Comparison of ENCODE assay signal across 23 mouse cellular contexts in genomic region chr6:124360549-124360948, GRCm38 (mm10). TPM values are rescaled to one million over a fixed set of nuclear protein-coding genes. Genes with fewer than 3 reads are reported as not detected.
DNase-seq lines count a peak whose midpoint lies in the region; ATAC-seq and TF ChIP-seq lines count a peak whose summit lies in the region.
"Had no signal": no experiment of that assay in that cellular context is flagged by ENCODE, and none has a peak within 500 bp of the region (broad histone marks: within the 10 kb centered on the region; RNA-seq: fewer than 3 reads in every experiment).

No protein-coding gene starts in this region.

- peak; percentile 65 for ATAC-seq in common myeloid progenitor, adult 5-6 weeks (replicated peaks; ENCODE audit: low read depth, poor library complexity, severe bottlenecking)
- ATAC-seq in hindbrain, embryonic 14.5 days (ENCODE audit: low FRiP score), result no peak
- no peak for ATAC-seq in intestine, postnatal 0 days
- ATAC-seq: forebrain, embryonic 14.5 days; inflammation-experienced regulatory T-cells, adult 6 months had no signal

- no peak overlapping the region for H3K4me2 ChIP-seq in hindbrain, embryonic 14.5 days (replicated peaks)
- no peak overlapping the region for H3K4me2 ChIP-seq in intestine, postnatal 0 days (replicated peaks; ENCODE audit: low read depth)
- H3K4me2 ChIP-seq: embryonic facial prominence, embryonic 13.5 days; heart, embryonic 11.5 days; hindbrain, embryonic 12.5 days; liver, embryonic 13.5 days; lung, embryonic 14.5 days had no signal

- WGBS in hindbrain, embryonic 14.5 days, result 49% methylated on average over 6 of the region's 6 CpGs
- WGBS in intestine, postnatal 0 days, result 33% methylated on average over 6 of the region's 6 CpGs

- no peak overlapping the region for H3K9ac ChIP-seq in hindbrain, embryonic 14.5 days
- H3K9ac ChIP-seq in intestine, postnatal 0 days (ENCODE audit: low read depth, low read length), result no peak overlapping the region
- H3K9ac ChIP-seq: embryonic facial prominence, embryonic 13.5 days; hindbrain, embryonic 12.5 days; liver, embryonic 13.5 days; lung, embryonic 14.5 days had no signal

- TF ChIP-seq CTCF in intestine, postnatal 0 days (IDR thresholded peaks at IDR 0.05; ENCODE audit: low read depth), result no peak

- H3K9me3 ChIP-seq in hindbrain, embryonic 14.5 days (ENCODE audit: control insufficient read depth, low read length), result no peaks in the 10 kb centered on the region
- no peaks in the 10 kb centered on the region for H3K9me3 ChIP-seq in intestine, postnatal 0 days (ENCODE audit: control insufficient read depth)
- H3K9me3 ChIP-seq: embryonic facial prominence, embryonic 13.5 days; hindbrain, embryonic 12.5 days; liver, embryonic 13.5 days had no signal

- no peaks in the 10 kb centered on the region for H3K4me1 ChIP-seq in hindbrain, embryonic 14.5 days (replicated peaks; ENCODE audit: control insufficient read depth, insufficient read depth, low read length)
- no peaks in the 10 kb centered on the region for H3K4me1 ChIP-seq in intestine, postnatal 0 days (replicated peaks; ENCODE audit: control insufficient read depth, insufficient read depth, low read length)
- H3K4me1 ChIP-seq: embryonic facial prominence, embryonic 13.5 days; hindbrain, embryonic 12.5 days; liver, embryonic 13.5 days had no signal

- no peaks in the 10 kb centered on the region for H3K27me3 ChIP-seq in hindbrain, embryonic 14.5 days (ENCODE audit: control insufficient read depth, insufficient read depth, low read length)
- no peaks in the 10 kb centered on the region for H3K27me3 ChIP-seq in intestine, postnatal 0 days (replicated peaks; ENCODE audit: control insufficient read depth, insufficient read depth, low read length)
- H3K27me3 ChIP-seq: embryonic facial prominence, embryonic 13.5 days; hindbrain, embryonic 12.5 days; liver, embryonic 13.5 days had no signal

- no peak overlapping the region for H3K27ac ChIP-seq in hindbrain, embryonic 14.5 days
- no peak overlapping the region for H3K27ac ChIP-seq in intestine, postnatal 0 days (ENCODE audit: low read depth, low read length)
- H3K27ac ChIP-seq: embryonic facial prominence, embryonic 13.5 days; gastrocnemius, adult 2 months; hindbrain, embryonic 12.5 days; liver, embryonic 13.5 days had no signal

- no peak overlapping the region for H3K4me3 ChIP-seq in hindbrain, embryonic 14.5 days (replicated peaks; ENCODE audit: low read length)
- H3K4me3 ChIP-seq in intestine, postnatal 0 days (ENCODE audit: low read depth, low read length), result no peak overlapping the region
- H3K4me3 ChIP-seq: embryonic facial prominence, embryonic 13.5 days; gastrocnemius, adult 2 months; hindbrain, embryonic 12.5 days; liver, embryonic 13.5 days had no signal

- intact Hi-C loops in left cerebral cortex, postnatal 36 days (cut with DNase I), result loop anchor here (5.0 kb wide), 1 partner anchor 98 kb away; no protein-coding TSS in a partner anchor

- H3K36me3 ChIP-seq in hindbrain, embryonic 14.5 days (replicated peaks; ENCODE audit: control insufficient read depth, insufficient read depth), result no peaks in the 10 kb centered on the region
- no peaks in the 10 kb centered on the region for H3K36me3 ChIP-seq in intestine, postnatal 0 days (ENCODE audit: control insufficient read depth, insufficient read depth)
- H3K36me3 ChIP-seq: embryonic facial prominence, embryonic 13.5 days; hindbrain, embryonic 12.5 days; liver, embryonic 13.5 days had no signal

- DNase-seq in heart, adult 11 months, result peak; percentile 64
- no peak for DNase-seq in heart, postnatal 4 days
- DNase-seq in NIH3T3 (ENCODE audit: low read depth), result peak; percentile 29
- peak; percentile 80 for DNase-seq in naive thymus-derived CD4-positive, alpha-beta T cell, adult 2 months (ENCODE audit: low read depth)
- no peak for DNase-seq in left cerebral cortex, postnatal 36 days (ENCODE audit: low spot score in 2 of 2)
- no peak for DNase-seq in hindbrain, embryonic 14.5 days (ENCODE audit: low spot score)
- DNase-seq: adrenal gland, postnatal 14 days; cerebellum, adult 2 months; cerebellum, postnatal 25 days; embryo, embryonic 11 days; gastrocnemius, adult 2 months; kidney, adult 9 months; liver, embryonic 13.5 days; lung, embryonic 14.5 days; right cerebral cortex, postnatal 14 days; spleen, adult 18-20 months had no signal

RNA-seq across cellular contexts. Expression of gene Pex5, which starts 54.3 kb away (rescaled TPM):
- total RNA-seq in heart, postnatal 4 days (2021), result 10 to 100 TPM; 26.1 TPM
- total RNA-seq in common myeloid progenitor, adult 5-6 weeks (2017), result 19.9 and 20.5 TPM in 2 replicates
- 10 to 100 TPM; 60.9 to 67.5 TPM for total RNA-seq in left cerebral cortex, postnatal 36 days (2021)
- polyA plus RNA-seq in hindbrain, embryonic 14.5 days (2014; fragmentation: Nextera tagmentation; extraction: Ambion mirVana), result 51.7 and 58.6 TPM in 2 replicates
- 30.1 and 33.6 TPM in 2 replicates for polyA plus RNA-seq in intestine, postnatal 0 days (2015; fragmentation: Nextera tagmentation; extraction: Ambion mirVana)

RNA-seq across cellular contexts. Expression of gene Cd163, which starts 56.1 kb away (rescaled TPM):
- 1 to 10 TPM; 1.2 to 1.7 TPM for total RNA-seq in heart, postnatal 4 days (2021)
- 2.0 and 5.8 TPM in 2 replicates for total RNA-seq in common myeloid progenitor, adult 5-6 weeks (2017)
- total RNA-seq in left cerebral cortex, postnatal 36 days (2021), result 1 to 10 TPM; 1.7 to 4.5 TPM
- 0.27 and 0.67 TPM in 2 replicates for polyA plus RNA-seq in hindbrain, embryonic 14.5 days (2014; fragmentation: Nextera tagmentation; extraction: Ambion mirVana)
- polyA plus RNA-seq in intestine, postnatal 0 days (2015; fragmentation: Nextera tagmentation; extraction: Ambion mirVana), result 0.51 and 0.63 TPM in 2 replicates
- polyA plus RNA-seq: heart, embryonic 11.5 days; inflammation-experienced regulatory T-cells, adult 6 months had no signal

Comparison
In these comparisons a context has a peak if more than half of its experiments do, and no peak if none do; other contexts are left out.
1. DNase-seq: peak in heart, adult 11 months (single experiment), NIH3T3 (single experiment) and naive thymus-derived CD4-positive, alpha-beta T cell, adult 2 months (single experiment); none in heart, postnatal 4 days (single experiment), left cerebral cortex, postnatal 36 days (0 of 2) and hindbrain, embryonic 14.5 days (single experiment).